Mouse (Mus musculus) frontal cortex, adult 2 months (tissue): ENCODE measurements around the gene 4931428F04Rik. TPM values are rescaled to one million over a fixed set of nuclear protein-coding genes. Genes with fewer than 3 reads are reported as not detected.
A peak's percentile ranks its signal among the peaks of the same experiment; 100 is the strongest.
"Not testable (repeated sequence)": the region's sequence is repeated elsewhere in the genome, so short reads cannot be mapped to it uniquely, and the experiment has no call there.

Experiments
- DNase-seq, 2 experiments: peaks; one replicate each; pipeline ENCODE4 v3.0.0; 2022; ENCODE audit warnings: low spot score in 1 of 2; ENCODE audit errors: extremely low spot score in 1 of 2
- polyA plus RNA-seq: library from polyadenylated mRNA; depleted of rRNA; stranded (reverse); fragments of >200 nt; gene quantifications from 2 replicates; pipeline ENCODE4 v1.2.3, GENCODE M21; 2012

4931428F04Rik gene
- polyA plus RNA-seq, 1 experiment: 33.3 TPM

DNA sequence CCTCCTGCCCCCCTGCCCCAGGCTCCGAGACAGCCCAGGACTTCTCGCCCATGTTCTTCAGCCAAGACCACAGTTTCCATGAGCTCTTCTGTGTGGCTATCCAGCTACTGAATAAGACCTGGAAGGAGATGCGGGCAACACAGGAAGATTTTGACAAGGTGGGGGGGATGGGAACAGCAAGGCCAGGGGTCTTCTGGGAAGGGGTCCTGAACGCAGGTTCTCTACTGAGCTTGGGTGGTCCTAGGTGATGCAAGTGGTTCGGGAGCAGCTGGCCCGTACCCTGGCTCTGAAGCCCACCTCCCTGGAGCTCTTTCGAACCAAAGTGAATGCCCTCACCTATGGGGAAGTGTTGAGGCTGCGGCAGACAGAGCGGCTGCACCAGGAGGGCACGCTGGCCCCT is 18.8 kb upstream of the 4931428F04Rik start:
- DNase-seq: no peak

- DNase-seq: no peak
Measured at GRCm38 (mm10) chr8:105307670-105308069, 18.0 kb upstream of the 4931428F04Rik start.

GRCm38 (mm10) chr8:105306146-105306691 is 16.6 kb upstream of the 4931428F04Rik start:
- DNase-seq: no peak

GRCm38 (mm10) chr8:105305211-105306145 is 15.8 kb upstream of the 4931428F04Rik start, which contains the start of gene Elmo3:
Elmo3 (plus strand) TSS chr8:105305601.
- no peak for DNase-seq

DNA sequence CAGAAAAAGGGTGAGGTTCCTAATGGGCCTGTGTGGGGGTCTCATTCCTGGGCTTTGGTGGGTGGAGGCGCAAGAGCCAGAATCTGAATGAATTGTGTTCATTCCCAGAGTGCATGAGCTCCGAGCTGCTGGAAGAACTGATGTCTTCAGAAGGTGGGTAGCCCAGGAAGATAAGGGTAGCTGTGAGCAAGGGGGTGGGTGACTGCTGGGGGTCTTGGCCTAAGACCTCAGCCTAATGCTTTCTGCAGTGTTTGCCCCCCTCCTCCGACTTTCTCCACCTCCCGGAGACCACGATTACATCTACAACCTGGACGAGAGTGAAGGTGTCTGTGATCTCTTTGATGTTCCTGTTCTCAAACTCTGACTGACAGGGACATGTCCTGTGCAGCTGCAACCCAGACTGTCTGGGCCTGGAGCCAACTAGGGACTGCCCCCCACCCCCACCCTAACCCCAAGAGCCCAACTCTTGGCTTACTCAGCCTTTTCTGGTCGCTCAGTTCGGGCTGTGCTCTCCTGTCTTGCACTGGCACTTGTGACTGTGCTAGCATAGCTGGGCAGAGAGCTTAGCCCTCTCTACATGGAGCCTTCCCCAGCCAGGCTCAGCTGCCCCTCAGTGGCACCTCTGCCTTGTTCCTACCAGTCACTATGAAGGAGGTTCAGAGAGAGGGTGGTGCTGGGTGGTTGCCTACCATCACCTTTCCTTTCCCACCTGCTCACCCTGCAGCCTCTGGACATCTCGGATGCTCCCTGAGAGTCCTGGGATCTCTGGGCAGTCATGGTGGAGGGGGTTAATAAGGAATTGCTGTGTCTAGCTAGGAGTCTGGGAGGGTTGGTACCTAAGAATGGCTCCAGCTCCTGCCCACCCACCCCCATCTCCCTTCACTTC is 14.9 kb upstream of the 4931428F04Rik start:
- DNase-seq: no peak

GRCm38 (mm10) chr8:105303874-105304273 is 14.2 kb upstream of the 4931428F04Rik start:
- no peak for DNase-seq

- DNase-seq: no peak
Measured at GRCm38 (mm10) chr8:105303396-105303795, 13.7 kb upstream of the 4931428F04Rik start.

DNA sequence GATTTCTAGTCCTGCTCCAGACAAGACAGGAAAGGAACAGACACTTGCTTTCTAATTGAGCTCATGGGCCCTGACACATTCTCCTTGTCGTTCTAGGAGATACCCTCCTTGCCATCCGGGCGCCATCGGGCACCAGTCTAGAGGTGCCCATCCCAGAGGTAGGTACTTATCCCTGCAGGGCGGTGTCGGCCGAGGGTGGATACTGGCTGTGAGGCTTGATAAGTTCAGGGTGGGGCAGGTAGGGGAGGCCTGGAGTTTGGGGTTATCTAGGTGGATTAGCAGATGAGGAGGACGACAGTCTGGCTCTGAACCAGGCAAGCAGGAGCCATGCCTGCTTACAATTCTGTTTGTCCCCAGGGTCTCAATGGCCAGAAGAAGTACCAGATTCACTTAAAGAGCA is 10.3 kb upstream of the 4931428F04Rik start:
- no peak for DNase-seq

DNA sequence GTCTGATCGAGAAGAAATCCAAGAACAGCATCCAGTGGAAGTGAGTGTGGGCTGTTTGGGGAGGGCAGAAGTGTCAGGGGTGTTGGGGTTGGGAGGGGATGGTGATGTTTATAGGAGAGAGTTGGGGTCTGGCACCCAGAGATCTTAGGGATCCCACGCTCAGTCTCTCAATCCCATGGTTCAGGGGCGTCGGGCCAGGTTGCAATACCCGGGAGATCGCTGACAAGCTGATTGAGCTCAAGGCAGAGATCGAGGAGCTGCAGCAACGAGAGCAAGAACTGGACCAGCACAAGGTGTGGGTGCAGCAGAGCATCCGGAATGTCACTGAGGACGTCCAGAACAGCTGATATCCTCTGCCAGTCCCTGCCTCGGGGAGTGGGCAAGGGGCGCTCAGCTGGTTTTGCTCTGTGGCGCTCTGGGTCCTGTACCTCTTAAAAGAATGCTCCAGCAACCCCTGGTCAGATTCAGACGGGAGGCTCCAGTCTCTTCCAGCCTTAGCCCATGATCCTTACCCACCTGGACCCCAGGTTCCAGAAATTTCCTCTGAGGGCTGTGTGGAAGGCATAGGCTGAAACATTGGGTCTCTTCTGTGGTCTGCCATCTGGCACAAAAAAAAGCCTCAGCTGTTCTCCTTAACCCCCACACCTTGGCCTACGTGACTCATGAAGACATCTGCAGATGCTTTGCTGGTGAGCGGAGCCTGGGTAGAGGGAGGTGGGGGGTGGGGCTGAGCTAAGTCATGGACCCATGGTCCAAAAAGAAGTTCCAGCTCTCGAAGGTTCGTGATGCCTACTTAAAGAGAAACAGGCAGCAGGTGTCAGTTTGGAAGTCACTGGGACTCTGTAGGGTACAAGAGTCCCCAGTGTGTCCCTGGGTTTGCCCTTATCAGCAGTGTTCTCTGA is 8.9 kb upstream of the 4931428F04Rik start:
- no peak for DNase-seq

- DNase-seq: peak; percentile 81 to 96
Measured at GRCm38 (mm10) chr8:105297511-105298192, 8.0 kb upstream of the 4931428F04Rik start, which contains the start of gene E2f4. E2f4 (plus strand) TSS chr8:105297663.

GRCm38 (mm10) chr8:105295895-105296573 is 6.4 kb upstream of the 4931428F04Rik start, which contains the start of gene Exoc3l:
Exoc3l (minus strand) TSS chr8:105296101.
- DNase-seq: no peak

GRCm38 (mm10) chr8:105295256-105295655 is 5.6 kb upstream of the 4931428F04Rik start:
- no peak for DNase-seq

DNA sequence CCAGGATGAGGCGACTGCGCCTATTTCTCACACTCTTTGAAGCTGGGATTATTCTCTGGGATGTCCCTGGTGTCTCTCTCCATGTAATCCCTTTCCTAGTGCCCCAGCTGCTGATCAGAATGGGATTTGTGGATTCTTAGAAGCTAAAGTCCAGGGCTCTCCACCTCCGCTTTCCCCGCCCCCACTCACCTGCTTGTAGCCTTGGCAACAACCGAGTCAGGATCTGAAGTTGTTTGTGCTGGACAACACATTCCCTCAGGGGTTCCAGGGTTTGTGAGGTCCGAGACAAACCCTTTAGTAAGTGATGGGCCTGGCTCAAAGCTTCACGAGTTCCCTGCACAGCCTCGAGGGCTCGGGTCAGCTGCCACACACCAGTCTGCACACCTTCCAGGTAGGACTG is 5.1 kb upstream of the 4931428F04Rik start:
- no peak for DNase-seq

DNA sequence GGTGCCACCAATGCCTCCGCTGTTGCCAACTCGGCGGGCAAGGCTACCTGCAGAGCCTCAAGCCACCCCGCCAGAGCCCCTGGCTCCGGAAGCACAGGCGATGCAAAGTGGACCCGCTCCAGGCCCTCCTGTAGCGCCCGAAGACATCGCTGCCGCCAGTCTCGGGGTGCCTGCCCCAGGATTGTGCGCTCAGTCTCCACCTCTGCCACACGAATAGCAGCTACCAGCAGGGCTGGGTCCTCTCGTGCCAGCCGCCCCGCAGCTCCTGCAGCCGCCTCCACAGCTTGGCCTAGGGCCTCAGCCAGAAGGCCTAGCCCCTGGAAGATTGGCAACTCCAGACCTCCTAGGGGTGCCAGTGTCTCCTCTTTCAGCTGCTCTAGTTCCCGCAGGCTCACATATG is 3.7 kb upstream of the 4931428F04Rik start:
- no peak for DNase-seq

- DNase-seq: no peak
Measured at GRCm38 (mm10) chr8:105292471-105292870, 2.8 kb upstream of the 4931428F04Rik start.

- DNase-seq: not testable (repeated sequence)
Measured at GRCm38 (mm10) chr8:105291802-105292201, 2.1 kb upstream of the 4931428F04Rik start.

DNA sequence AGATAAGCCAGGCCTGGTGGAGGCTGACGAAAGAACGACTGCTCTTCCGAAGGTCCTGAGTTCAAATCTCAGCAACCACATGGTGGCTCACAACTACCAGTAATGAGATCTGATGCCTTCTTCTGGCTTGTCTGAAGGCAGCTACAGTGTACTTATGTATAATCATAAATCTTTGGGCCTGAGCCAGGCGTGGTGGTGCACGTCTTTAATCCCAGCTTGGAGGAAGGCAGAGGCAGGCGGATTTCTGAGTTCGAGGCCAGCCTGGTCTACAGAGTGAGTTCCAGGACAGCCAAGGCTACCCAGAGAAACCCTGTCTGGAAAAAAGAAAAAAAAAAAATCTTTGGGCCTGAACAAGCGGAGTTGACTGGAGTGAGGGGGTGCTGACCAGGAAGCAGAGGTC is 1.7 kb upstream of the 4931428F04Rik start:
- DNase-seq: not testable (repeated sequence)

- DNase-seq: peak in 1 of 2 experiments; percentile 86
Measured at GRCm38 (mm10) chr8:105290554-105291314, 1.1 kb upstream of the 4931428F04Rik start.
